Mouse (Mus musculus) midbrain, embryonic 15.5 days (tissue): ENCODE results near the gene Zbed4. TPM values are rescaled to one million over a fixed set of nuclear protein-coding genes. Genes with fewer than 3 reads are reported as not detected.
"Not testable (repeated sequence)": the region's sequence is repeated elsewhere in the genome, so short reads cannot be mapped to it uniquely, and the experiment has no call there.

Source experiments
- ATAC-seq: fragments of 200-750 bp; cut with Nextera tagmentation; replicated peaks from 2 replicates; pipeline ENCODE4 v1.8.0; 2017; ENCODE audit warnings: moderate TSS enrichment
- H3K27ac ChIP-seq: fragments of 300-500 bp; sonication (generic); 2 replicates; pipeline ENCODE4 v1.5.1; 2015; ENCODE audit warnings: mild to moderate bottlenecking, inconsistent platforms
- H3K27me3 ChIP-seq: fragments of 300-500 bp; sonication (generic); replicated peaks from 2 replicates; pipeline ENCODE4 v1.6.1; 2015; ENCODE audit warnings: inconsistent platforms
- H3K36me3 ChIP-seq: fragments of 300-500 bp; sonication (generic); replicated peaks from 2 replicates; pipeline ENCODE4 v1.6.1; 2015; ENCODE audit warnings: inconsistent platforms
- H3K4me1 ChIP-seq: fragments of 300-500 bp; sonication (generic); 2 replicates; pipeline ENCODE4 v1.6.1; 2015; ENCODE audit warnings: inconsistent platforms
- H3K4me2 ChIP-seq: fragments of 300-500 bp; sonication (generic); 2 replicates; pipeline ENCODE4 v1.6.1; 2015; ENCODE audit warnings: inconsistent platforms, mild to moderate bottlenecking, moderate library complexity
- H3K4me3 ChIP-seq: fragments of 300-500 bp; sonication (generic); 2 replicates; pipeline ENCODE4 v1.5.1; 2015; ENCODE audit warnings: mild to moderate bottlenecking, inconsistent platforms
- H3K9ac ChIP-seq: fragments of 300-500 bp; sonication (generic); 2 replicates; pipeline ENCODE4 v1.6.1; 2015; ENCODE audit warnings: mild to moderate bottlenecking, inconsistent platforms
- H3K9me3 ChIP-seq: fragments of 300-500 bp; sonication (generic); 2 replicates; pipeline ENCODE4 v1.6.1; 2016; ENCODE audit warnings: inconsistent platforms
- WGBS: fragments of 180-500 bp; shearing (Covaris S2); methylation state at CpG from one replicate; pipeline ENCODE4 v1.1.7; 2015; ENCODE audit warnings: mixed read lengths; 5-methylcytosine and 5-hydroxymethylcytosine counted together
- polyA plus RNA-seq: library from polyadenylated mRNA; unstranded; fragments of >200 nt; fragmentation: Nextera tagmentation; extraction: Ambion mirVana; gene quantifications from 2 replicates; pipeline ENCODE4 v1.2.1, GENCODE M21; 2015

Zbed4 gene
- polyA plus RNA-seq, 1 experiment from 2014 or later, result 17.7 TPM

GRCm38 (mm10) chr15:88745347-88745746 lies 6.1 kb upstream of the Zbed4 start:
- Histone ChIP-seq H3K4me2 (no peak overlapping the region), H3K27me3 (no peaks in the 10 kb centered on the region), H3K4me1 (peaks cover under 1% of the 10 kb centered on the region), H3K4me3 (no peak overlapping the region), H3K36me3 (no peaks in the 10 kb centered on the region), H3K27ac (no peak overlapping the region), H3K9me3 (no peaks in the 10 kb centered on the region), H3K9ac (no peak overlapping the region)
- ATAC-seq, result no peak
- WGBS, result 91% methylated on average over 3 of the region's 3 CpGs

DNA sequence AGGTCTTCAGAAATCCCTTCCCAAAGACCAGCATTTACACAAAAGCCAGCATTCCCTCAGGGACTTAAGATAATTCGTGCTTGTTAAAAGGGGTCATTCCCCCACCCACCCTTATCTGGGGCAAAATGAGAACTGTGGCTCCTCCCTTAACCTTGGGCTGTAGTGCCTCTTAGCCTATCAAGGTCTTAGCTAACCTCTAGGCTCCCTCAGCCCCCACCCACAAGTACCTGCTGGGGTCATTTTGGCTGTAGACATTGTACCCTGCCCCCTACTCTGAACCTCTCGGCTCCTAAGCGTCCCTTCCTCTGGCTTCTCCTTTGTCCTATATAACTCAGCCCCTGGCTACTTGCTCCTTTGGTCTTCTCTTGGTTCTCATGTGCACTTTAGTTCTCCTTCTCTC lies 5.5 kb upstream of the Zbed4 start:
- H3K4me3 ChIP-seq, result no peak overlapping the region
- 67% methylated on average over 3 of the region's 3 CpGs for WGBS

GRCm38 (mm10) chr15:88749617-88750016 lies 1.8 kb upstream of the Zbed4 start:
- 94% methylated on average over 8 of the region's 8 CpGs for WGBS
- not testable (repeated sequence) for ATAC-seq

More for the DNA sequence above, 5.5 kb upstream of the Zbed4 start:
- H3K36me3 ChIP-seq, result no peaks in the 10 kb centered on the region
- peaks cover 7% of the 10 kb centered on the region for H3K4me1 ChIP-seq
- ATAC-seq, result no peak
- H3K4me2 ChIP-seq, result no peak overlapping the region
- no peak overlapping the region for H3K27ac ChIP-seq
- H3K27me3 ChIP-seq, result no peaks in the 10 kb centered on the region
- no peak overlapping the region for H3K9ac ChIP-seq
- H3K9me3 ChIP-seq, result no peaks in the 10 kb centered on the region

GRCm38 (mm10) chr15:88750032-88750431 lies 1.4 kb upstream of the Zbed4 start:
- no peak overlapping the region for H3K4me2 ChIP-seq
- peaks cover 28% of the 10 kb centered on the region for H3K4me1 ChIP-seq
- no peak overlapping the region for H3K9ac ChIP-seq
- 93% methylated on average over 10 of the region's 10 CpGs for WGBS
- no peak for ATAC-seq
- H3K9me3 ChIP-seq, result no peaks in the 10 kb centered on the region
- no peak overlapping the region for H3K27ac ChIP-seq
- no peak overlapping the region for H3K4me3 ChIP-seq
- H3K27me3 ChIP-seq, result no peaks in the 10 kb centered on the region
- no peaks in the 10 kb centered on the region for H3K36me3 ChIP-seq

More at GRCm38 (mm10) chr15:88749617-88750016, 1.8 kb upstream of the Zbed4 start:
- H3K27ac ChIP-seq, H3K9ac ChIP-seq, H3K27me3 ChIP-seq, H3K36me3 ChIP-seq, H3K4me2 ChIP-seq, H3K4me3 ChIP-seq, H3K9me3 ChIP-seq: not testable (repeated sequence)
- peaks cover 24% of the 10 kb centered on the region for H3K4me1 ChIP-seq

GRCm38 (mm10) chr15:88750677-88751563 lies 540 bp upstream of the Zbed4 start:
- Histone ChIP-seq H3K9me3 (no peaks in the 10 kb centered on the region), H3K36me3 (no peaks in the 10 kb centered on the region), H3K4me2 (peak overlapping the region; percentile 90), H3K4me1 (peaks cover 31% of the 10 kb centered on the region), H3K4me3 (peak overlapping the region; percentile 85), H3K27ac (peak overlapping the region; percentile 86), H3K27me3 (no peaks in the 10 kb centered on the region), H3K9ac (peak overlapping the region; percentile 64)
- 7% methylated on average over 54 of the region's 54 CpGs for WGBS
- ATAC-seq, result peak; percentile 98

DNA sequence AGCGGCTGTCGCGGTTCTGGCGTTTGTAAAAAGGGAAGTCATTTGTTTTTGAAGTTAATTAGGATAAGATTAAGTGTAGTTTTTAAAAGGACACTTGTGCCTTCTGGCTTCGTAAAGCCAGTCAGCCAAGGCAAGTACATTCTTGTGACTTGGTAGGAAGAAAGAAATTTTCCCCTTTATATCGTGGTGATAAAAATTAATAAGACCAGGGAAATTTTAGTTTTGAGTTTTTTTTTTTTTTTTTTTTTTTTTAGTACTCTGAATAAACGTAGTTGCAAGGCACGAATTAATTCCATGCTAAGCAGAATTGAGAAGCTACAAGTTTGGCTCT lies 908 bp downstream of the Zbed4 start:
- H3K9me3 ChIP-seq, result no peaks in the 10 kb centered on the region
- H3K9ac ChIP-seq, result peak overlapping the region; percentile 80
- peak overlapping the region; percentile 85 for H3K4me3 ChIP-seq
- peaks cover 31% of the 10 kb centered on the region for H3K4me1 ChIP-seq
- peak overlapping the region; percentile 91 for H3K27ac ChIP-seq
- no peak for ATAC-seq
- 1% methylated on average over 8 of the region's 8 CpGs for whole genome bisulfite sequencing
- H3K27me3 ChIP-seq, result no peaks in the 10 kb centered on the region
- peak overlapping the region; percentile 66 for H3K4me2 ChIP-seq
- no peaks in the 10 kb centered on the region; the same call in 1 of the 2 replicates for H3K36me3 ChIP-seq

- Histone ChIP-seq H3K4me1 (peaks cover 31% of the 10 kb centered on the region), H3K27ac (no peak overlapping the region), H3K4me3 (no peak overlapping the region), H3K9ac (no peak overlapping the region), H3K27me3 (no peaks in the 10 kb centered on the region), H3K36me3 (peaks cover 2% of the 10 kb centered on the region; the same call in 1 of the 2 replicates), H3K4me2 (no peak overlapping the region), H3K9me3 (no peaks in the 10 kb centered on the region)
- ATAC-seq, result no peak
- 93% methylated on average over 2 of the region's 2 CpGs for WGBS
These were observed 3.4 kb downstream of the Zbed4 start for GRCm38 (mm10) chr15:88754896-88755295.

- 98% methylated on average over 18 of the region's 18 CpGs for WGBS
- H3K9me3 ChIP-seq, result no peaks in the 10 kb centered on the region
- H3K4me1 ChIP-seq, result peaks cover 26% of the 10 kb centered on the region
- no peak overlapping the region for H3K9ac ChIP-seq
- H3K4me2 ChIP-seq, result no peak overlapping the region
- H3K4me3 ChIP-seq, result no peak overlapping the region
- H3K27me3 ChIP-seq, result no peaks in the 10 kb centered on the region
- ATAC-seq, result no peak
- no peak overlapping the region for H3K27ac ChIP-seq
- H3K36me3 ChIP-seq, result peaks cover 9% of the 10 kb centered on the region; the same call in 1 of the 2 replicates
These were observed 4.3 kb downstream of the Zbed4 start for GRCm38 (mm10) chr15:88755761-88756160.

DNA sequence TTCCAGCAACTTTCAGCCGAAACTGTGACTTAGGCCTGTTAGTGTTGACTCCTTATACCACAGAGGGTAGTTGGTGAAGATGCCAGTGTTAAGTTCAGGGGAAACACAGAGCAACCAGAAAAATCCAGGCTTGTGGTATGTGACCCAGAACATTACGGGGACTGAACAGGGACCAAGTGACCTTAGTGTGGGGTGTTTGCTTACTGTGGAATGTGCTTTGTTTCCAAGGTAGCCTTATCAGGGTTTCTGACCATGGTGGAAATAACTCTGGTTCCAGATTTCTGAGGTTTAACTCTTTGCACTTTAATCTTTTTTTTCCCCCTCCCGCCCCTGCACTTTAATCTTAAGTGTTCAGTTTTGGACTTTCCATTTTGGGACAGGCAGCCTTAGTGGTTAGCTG lies 6.6 kb downstream of the Zbed4 start:
- Histone ChIP-seq H3K27me3 (no peaks in the 10 kb centered on the region), H3K36me3 (peaks cover 22% of the 10 kb centered on the region; the same call in 1 of the 2 replicates), H3K27ac (no peak overlapping the region), H3K9me3 (no peaks in the 10 kb centered on the region), H3K4me1 (peaks cover 20% of the 10 kb centered on the region), H3K9ac (no peak overlapping the region), H3K4me2 (no peak overlapping the region), H3K4me3 (no peak overlapping the region)
- WGBS, result 95% methylated on average over 3 of the region's 3 CpGs
- no peak for ATAC-seq

DNA sequence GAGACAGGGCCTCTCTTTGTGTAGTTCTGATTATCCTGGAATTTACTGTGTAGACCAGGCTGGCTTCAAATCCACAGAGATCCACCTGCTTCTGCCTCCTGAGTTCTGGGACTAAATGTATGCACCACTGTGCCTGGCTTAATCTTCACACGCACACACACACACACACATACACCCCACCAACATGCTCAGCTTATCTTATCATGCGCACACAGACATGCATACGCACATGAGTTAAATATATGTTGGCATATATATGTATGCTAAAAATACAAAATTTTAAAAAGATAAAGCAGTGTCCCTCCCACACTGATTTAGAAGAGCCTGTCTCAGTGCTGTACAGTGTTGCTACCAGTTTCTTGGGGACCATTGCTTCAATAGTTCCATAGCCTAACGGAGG lies 10.1 kb downstream of the Zbed4 start:
- WGBS, result 90% methylated on average over 4 of the region's 4 CpGs
- Histone ChIP-seq H3K27ac (no peak overlapping the region), H3K27me3 (no peaks in the 10 kb centered on the region), H3K4me3 (no peak overlapping the region), H3K4me2 (no peak overlapping the region), H3K9me3 (no peaks in the 10 kb centered on the region), H3K36me3 (peaks cover 25% of the 10 kb centered on the region; the same call in 1 of the 2 replicates), H3K4me1 (no peaks in the 10 kb centered on the region), H3K9ac (no peak overlapping the region)
- ATAC-seq, result no peak

DNA sequence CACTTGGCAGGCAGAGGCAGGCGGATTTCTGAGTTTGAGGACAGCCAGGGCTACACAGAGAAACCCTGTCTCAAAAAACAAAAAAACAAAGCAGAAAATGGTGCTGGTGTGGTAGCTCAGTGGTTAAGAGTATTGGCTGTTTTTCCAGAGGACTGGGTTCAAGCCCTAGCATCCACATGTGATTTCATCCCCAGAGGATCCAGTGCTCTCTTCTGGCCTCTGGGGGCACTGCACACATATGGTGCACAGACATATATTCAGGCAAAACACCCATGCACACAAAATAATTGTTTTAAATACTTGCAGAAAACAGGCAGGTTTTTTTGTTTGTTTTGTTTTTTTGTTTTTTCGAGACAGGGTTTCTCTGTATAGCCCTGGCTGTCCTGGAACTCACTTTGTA lies 14.7 kb downstream of the Zbed4 start:
- H3K9me3 ChIP-seq, H3K9ac ChIP-seq, H3K27me3 ChIP-seq, H3K4me2 ChIP-seq, H3K4me3 ChIP-seq, H3K4me1 ChIP-seq, H3K27ac ChIP-seq, ATAC-seq: not testable (repeated sequence)
- WGBS, result 100% methylated on average over 2 of the region's 2 CpGs
- peaks cover 28% of the 10 kb centered on the region for H3K36me3 ChIP-seq

DNA sequence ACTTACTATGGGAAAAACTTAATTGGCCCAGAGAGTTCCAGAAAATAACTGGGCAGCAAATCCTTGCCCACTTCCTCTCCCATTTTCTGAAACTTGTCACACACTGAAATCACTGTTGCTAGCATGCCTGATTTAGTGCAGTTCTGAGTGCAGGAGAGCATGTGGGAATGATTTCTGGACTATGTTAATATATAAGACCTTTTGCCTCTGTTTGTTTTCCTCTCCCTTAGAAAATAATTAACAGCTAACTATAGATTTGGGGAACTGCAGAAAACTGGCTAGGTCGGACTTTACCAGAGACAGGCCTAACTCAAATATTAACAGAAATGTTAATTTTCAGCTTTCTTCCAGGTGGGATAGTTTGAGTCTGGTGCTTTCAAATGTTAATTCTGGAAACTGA lies 17.1 kb downstream of the Zbed4 start:
- WGBS, result 86% methylated on average over 1 of the region's 1 CpGs
- Histone ChIP-seq H3K27me3 (no peaks in the 10 kb centered on the region), H3K4me2 (no peak overlapping the region), H3K4me3 (no peak overlapping the region), H3K9me3 (no peaks in the 10 kb centered on the region; the same call in 1 of the 2 replicates), H3K36me3 (peaks cover 32% of the 10 kb centered on the region), H3K9ac (no peak overlapping the region), H3K4me1 (no peaks in the 10 kb centered on the region), H3K27ac (no peak overlapping the region)
- ATAC-seq, result no peak

- not testable (repeated sequence) for H3K9ac ChIP-seq, H3K4me1 ChIP-seq, H3K4me2 ChIP-seq, H3K27me3 ChIP-seq, H3K9me3 ChIP-seq, ATAC-seq, H3K4me3 ChIP-seq, H3K27ac ChIP-seq
- peaks cover 25% of the 10 kb centered on the region for H3K36me3 ChIP-seq
- 88% methylated on average over 5 of the region's 5 CpGs for WGBS
These were observed 23.2 kb downstream of the Zbed4 start for GRCm38 (mm10) chr15:88774630-88775029.
